Mouse (Mus musculus): ENCODE measurements at regions not wholly inside any gene's neighbourhood (a gene's known extent, or its start where the extent isn't known, plus 50 kb on each side); places are given as distances from the start of the nearest gene placed in this dataset.

GRCm38 (mm10) chr2:46183241-46183640 lies 1066.0 kb upstream of the Zeb2 start:
- H3K4me3 ChIP-seq (ENCODE audit: low read length), result no peak overlapping the region
- no peak overlapping the region for H3K9ac ChIP-seq (ENCODE audit: low read depth, low read length)
- WGBS, result 81% methylated on average over 2 of the region's 2 CpGs
- no peaks in the 10 kb centered on the region for H3K9me3 ChIP-seq (ENCODE audit: control insufficient read depth, low read length)
- no peak for ATAC-seq
- no peaks in the 10 kb centered on the region for H3K4me1 ChIP-seq (ENCODE audit: control insufficient read depth, insufficient read depth, low read depth, low read length)
- H3K27me3 ChIP-seq (replicated peaks; ENCODE audit: control insufficient read depth, insufficient read depth, low read length), result no peaks in the 10 kb centered on the region
- H3K4me2 ChIP-seq (ENCODE audit: low read length), result no peak overlapping the region
- H3K36me3 ChIP-seq (ENCODE audit: control insufficient read depth, insufficient read depth, low read length), result no peaks in the 10 kb centered on the region
- no peak overlapping the region for H3K27ac ChIP-seq (ENCODE audit: low read depth, low read length)

GRCm38 (mm10) chr2:46179741-46180140 lies 1062.5 kb upstream of the Zeb2 start:
- H3K9ac ChIP-seq (ENCODE audit: low read depth, low read length), result no peak overlapping the region
- no peaks in the 10 kb centered on the region for H3K36me3 ChIP-seq (ENCODE audit: control insufficient read depth, insufficient read depth, low read length)
- H3K4me1 ChIP-seq (ENCODE audit: control insufficient read depth, insufficient read depth, low read depth, low read length), result no peaks in the 10 kb centered on the region
- H3K27ac ChIP-seq (ENCODE audit: low read depth, low read length), result no peak overlapping the region
- H3K4me2 ChIP-seq (ENCODE audit: low read length), result no peak overlapping the region
- no peaks in the 10 kb centered on the region for H3K27me3 ChIP-seq (replicated peaks; ENCODE audit: control insufficient read depth, insufficient read depth, low read length)
- no peaks in the 10 kb centered on the region for H3K9me3 ChIP-seq (ENCODE audit: control insufficient read depth, low read length)
- WGBS, result 55% methylated on average over 4 of the region's 4 CpGs
- H3K4me3 ChIP-seq (ENCODE audit: low read length), result no peak overlapping the region
- ATAC-seq, result no peak

- Histone ChIP-seq H3K4me2 (ENCODE audit: low read length) (no peak overlapping the region), H3K9ac (ENCODE audit: low read depth, low read length) (no peak overlapping the region), H3K9me3 (ENCODE audit: control insufficient read depth, low read length) (no peaks in the 10 kb centered on the region), H3K36me3 (ENCODE audit: control insufficient read depth, insufficient read depth, low read length) (no peaks in the 10 kb centered on the region), H3K27ac (ENCODE audit: low read depth, low read length) (no peak overlapping the region), H3K4me1 (ENCODE audit: control insufficient read depth, insufficient read depth, low read depth, low read length) (no peaks in the 10 kb centered on the region), H3K4me3 (ENCODE audit: low read length) (no peak overlapping the region), H3K27me3 (replicated peaks; ENCODE audit: control insufficient read depth, insufficient read depth, low read length) (no peaks in the 10 kb centered on the region)
- no peak for ATAC-seq
- 67% methylated on average over 1 of the region's 1 CpGs for WGBS
Measured at GRCm38 (mm10) chr2:46168488-46168887, 1051.3 kb upstream of the Zeb2 start.

- Histone ChIP-seq H3K4me1 (ENCODE audit: control insufficient read depth, insufficient read depth, low read depth, low read length) (no peaks in the 10 kb centered on the region), H3K27ac (ENCODE audit: low read depth, low read length) (no peak overlapping the region), H3K4me3 (ENCODE audit: low read length) (no peak overlapping the region), H3K9ac (ENCODE audit: low read depth, low read length) (no peak overlapping the region), H3K27me3 (replicated peaks; ENCODE audit: control insufficient read depth, insufficient read depth, low read length) (no peaks in the 10 kb centered on the region), H3K4me2 (ENCODE audit: low read length) (no peak overlapping the region), H3K9me3 (ENCODE audit: control insufficient read depth, low read length) (no peaks in the 10 kb centered on the region), H3K36me3 (ENCODE audit: control insufficient read depth, insufficient read depth, low read length) (no peaks in the 10 kb centered on the region)
- 95% methylated on average over 3 of the region's 3 CpGs for WGBS
- no peak for ATAC-seq
Measured at GRCm38 (mm10) chr2:46149848-46150247, 1032.7 kb upstream of the Zeb2 start.

GRCm38 (mm10) chr2:46119871-46120270 lies 1002.7 kb upstream of the Zeb2 start:
- ATAC-seq, result no peak
- H3K4me1 ChIP-seq (ENCODE audit: control insufficient read depth, insufficient read depth, low read depth, low read length), result no peaks in the 10 kb centered on the region

GRCm38 (mm10) chr2:46106991-46107390 lies 989.8 kb upstream of the Zeb2 start:
- Histone ChIP-seq H3K36me3 (ENCODE audit: control insufficient read depth, insufficient read depth, low read length) (no peaks in the 10 kb centered on the region), H3K27me3 (replicated peaks; ENCODE audit: control insufficient read depth, insufficient read depth, low read length) (no peaks in the 10 kb centered on the region), H3K27ac (ENCODE audit: low read depth, low read length) (no peak overlapping the region), H3K4me3 (ENCODE audit: low read length) (no peak overlapping the region), H3K4me2 (ENCODE audit: low read length) (no peak overlapping the region), H3K9me3 (ENCODE audit: control insufficient read depth, low read length) (no peaks in the 10 kb centered on the region), H3K4me1 (ENCODE audit: control insufficient read depth, insufficient read depth, low read depth, low read length) (no peaks in the 10 kb centered on the region), H3K9ac (ENCODE audit: low read depth, low read length) (no peak overlapping the region)
- no peak for ATAC-seq

More at GRCm38 (mm10) chr2:46119871-46120270, 1002.7 kb upstream of the Zeb2 start:
- Histone ChIP-seq H3K27ac (ENCODE audit: low read depth, low read length) (no peak overlapping the region), H3K4me2 (ENCODE audit: low read length) (no peak overlapping the region), H3K9ac (ENCODE audit: low read depth, low read length) (no peak overlapping the region), H3K27me3 (replicated peaks; ENCODE audit: control insufficient read depth, insufficient read depth, low read length) (no peaks in the 10 kb centered on the region), H3K9me3 (ENCODE audit: control insufficient read depth, low read length) (no peaks in the 10 kb centered on the region), H3K36me3 (ENCODE audit: control insufficient read depth, insufficient read depth, low read length) (no peaks in the 10 kb centered on the region), H3K4me3 (ENCODE audit: low read length) (no peak overlapping the region)
- WGBS, result 74% methylated on average over 3 of the region's 3 CpGs

GRCm38 (mm10) chr2:46065034-46065802 lies 948.0 kb upstream of the Zeb2 start:
- Histone ChIP-seq H3K27ac (ENCODE audit: low read depth, low read length) (no peak overlapping the region), H3K4me3 (ENCODE audit: low read length) (no peak overlapping the region), H3K27me3 (replicated peaks; ENCODE audit: control insufficient read depth, insufficient read depth, low read length) (no peaks in the 10 kb centered on the region), H3K4me2 (ENCODE audit: low read length) (no peak overlapping the region), H3K9ac (ENCODE audit: low read depth, low read length) (no peak overlapping the region), H3K9me3 (ENCODE audit: control insufficient read depth, low read length) (no peaks in the 10 kb centered on the region), H3K36me3 (ENCODE audit: control insufficient read depth, insufficient read depth, low read length) (no peaks in the 10 kb centered on the region), H3K4me1 (ENCODE audit: control insufficient read depth, insufficient read depth, low read depth, low read length) (no peaks in the 10 kb centered on the region)
- 65% methylated on average over 7 of the region's 7 CpGs for WGBS
- peak; percentile 65; the same call in 1 of the 2 replicates for ATAC-seq

GRCm38 (mm10) chr2:46055729-46056128 lies 938.5 kb upstream of the Zeb2 start:
- H3K4me2 ChIP-seq (ENCODE audit: low read length), result no peak overlapping the region
- no peak for ATAC-seq
- 92% methylated on average over 8 of the region's 8 CpGs for WGBS
- no peaks in the 10 kb centered on the region for H3K27me3 ChIP-seq (replicated peaks; ENCODE audit: control insufficient read depth, insufficient read depth, low read length)
- H3K27ac ChIP-seq (ENCODE audit: low read depth, low read length), result no peak overlapping the region
- H3K9ac ChIP-seq (ENCODE audit: low read depth, low read length), result no peak overlapping the region
- no peaks in the 10 kb centered on the region for H3K9me3 ChIP-seq (ENCODE audit: control insufficient read depth, low read length)
- H3K4me3 ChIP-seq (ENCODE audit: low read length), result no peak overlapping the region
- H3K4me1 ChIP-seq (ENCODE audit: control insufficient read depth, insufficient read depth, low read depth, low read length), result no peaks in the 10 kb centered on the region
- no peaks in the 10 kb centered on the region for H3K36me3 ChIP-seq (ENCODE audit: control insufficient read depth, insufficient read depth, low read length)

- Histone ChIP-seq H3K4me3 (ENCODE audit: low read length) (no peak overlapping the region), H3K4me1 (ENCODE audit: control insufficient read depth, insufficient read depth, low read depth, low read length) (no peaks in the 10 kb centered on the region), H3K36me3 (ENCODE audit: control insufficient read depth, insufficient read depth, low read length) (no peaks in the 10 kb centered on the region), H3K27me3 (replicated peaks; ENCODE audit: control insufficient read depth, insufficient read depth, low read length) (no peaks in the 10 kb centered on the region), H3K9me3 (ENCODE audit: control insufficient read depth, low read length) (no peaks in the 10 kb centered on the region), H3K4me2 (ENCODE audit: low read length) (no peak overlapping the region), H3K9ac (ENCODE audit: low read depth, low read length) (no peak overlapping the region), H3K27ac (ENCODE audit: low read depth, low read length) (no peak overlapping the region)
- ATAC-seq, result no peak
- WGBS, result 72% methylated on average over 7 of the region's 7 CpGs
Measured at GRCm38 (mm10) chr2:46054902-46055301, 937.7 kb upstream of the Zeb2 start.
